Mouse (Mus musculus): ENCODE results near the gene 4430402I18Rik.

- TF ChIP-seq POLR2A (IDR thresholded peaks at IDR 0.05; ENCODE audit: control insufficient read depth, extremely low read depth, insufficient read depth, low read length, poor library complexity) (no peak), CTCF (IDR thresholded peaks at IDR 0.05; ENCODE audit: borderline replicate concordance, control insufficient read depth, extremely low read depth, insufficient read depth, low read length, poor library complexity) (no peak)
Observed at GRCm38 (mm10) chr19:28908693-28909092, 58.9 kb downstream of the 4430402I18Rik start.

All from thymus, adult 2 months (tissue).